Mouse (Mus musculus) neutrophil, adult 65 days (primary cell): ENCODE measurements around the gene Knop1. TPM values are rescaled to one million over a fixed set of nuclear protein-coding genes. Genes with fewer than 3 reads are reported as not detected.

ENCODE experiments used
- total RNA-seq: library from RNA; stranded (reverse); gene quantifications from 2 replicates; pipeline ENCODE4 v1.2.4, GENCODE M21; 2023

The Knop1 gene
- total RNA-seq, result 5.6 and 6.8 TPM in 2 replicates

GRCm38 (mm10) chr7:118855877-118856304 is at the start of gene Knop1:
Gene Knop1 (minus strand): TSS chr7:118856254.

GRCm38 (mm10) chr7:118855171-118855876 is 730 bp downstream of the Knop1 start, which contains the start of gene Iqck:
Gene Iqck (plus strand): TSS chr7:118855752.

Other genes with a start within 250 kb of the Knop1 start
- 49.9 and 53.1 TPM in 2 replicates for gene Gde1, start 150.5 kb downstream of the Knop1 start, total RNA-seq
- 7.3 and 9.2 TPM in 2 replicates for gene Ccp110, start 143.7 kb downstream of the Knop1 start, total RNA-seq
- 51.1 and 54.0 TPM in 2 replicates for gene Vps35l, start 116.0 kb downstream of the Knop1 start, total RNA-seq
- gene Iqck, start 502 bp downstream of the Knop1 start, total RNA-seq, result 0.34 and 0.57 TPM in 2 replicates
- 0.95 and 1.2 TPM in 2 replicates for gene Gprc5b, start 139.0 kb upstream of the Knop1 start, total RNA-seq